Comparison of ENCODE assay signal across 11 mouse cellular contexts in the genomic region with DNA sequence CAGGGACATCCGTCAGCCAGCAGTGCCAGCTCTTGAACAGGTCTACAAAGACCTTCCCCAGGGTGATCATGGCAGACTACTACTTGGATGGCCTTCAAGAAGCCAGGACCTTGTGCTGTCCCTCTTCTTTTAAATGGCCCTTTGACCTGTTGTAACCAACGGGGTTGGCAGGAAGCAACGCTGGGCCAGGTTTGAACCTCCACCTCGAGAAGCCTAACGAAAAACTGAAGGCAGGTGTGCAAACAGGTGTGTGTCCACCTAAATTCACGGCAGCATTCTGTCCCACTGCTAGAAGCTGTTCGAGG. TPM values are rescaled to one million over a fixed set of nuclear protein-coding genes. Genes with fewer than 3 reads are reported as not detected.
A peak's percentile ranks its signal among the peaks of the same experiment; 100 is the strongest.
DNase-seq lines count a peak whose midpoint lies in the region; ATAC-seq and TF ChIP-seq lines count a peak whose summit lies in the region.
"Had no signal": no experiment of that assay in that cellular context is flagged by ENCODE, and none has a peak within 500 bp of the region (broad histone marks: within the 10 kb centered on the region; RNA-seq: fewer than 3 reads in every experiment).

No protein-coding gene starts in this region.

- DNase-seq in heart, adult 2 months = no peak
- no peak for DNase-seq in heart, adult 8-10 months (ENCODE audit: low spot score)
- DNase-seq in kidney, adult 2 months = no peak
- no peak for DNase-seq in midbrain, postnatal 0 days (ENCODE audit: low spot score)
- no peak for DNase-seq in right cerebral cortex, postnatal 25 days
- DNase-seq: B cell, adult 2 months had no signal

- WGBS in heart, adult 2 months = 20% methylated on average over 7 of the region's 7 CpGs
- WGBS in kidney, adult 2 months = 57% methylated on average over 7 of the region's 7 CpGs
- 75% methylated on average over 7 of the region's 7 CpGs for WGBS in kidney, embryonic 16.5 days
- WGBS in midbrain, embryonic 15.5 days = 82% methylated on average over 7 of the region's 7 CpGs
- WGBS in midbrain, postnatal 0 days = 77% methylated on average over 7 of the region's 7 CpGs
- WGBS in stomach, embryonic 16.5 days = 69% methylated on average over 7 of the region's 7 CpGs

- H3K4me1 ChIP-seq in heart, adult 2 months (ENCODE audit: control insufficient read depth, insufficient read depth, low read length) = peaks cover 58% of the 10 kb centered on the region
- peaks cover 27% of the 10 kb centered on the region for H3K4me1 ChIP-seq in kidney, adult 2 months (ENCODE audit: control insufficient read depth, insufficient read depth, low read length)
- peaks cover 17% of the 10 kb centered on the region for H3K4me1 ChIP-seq in kidney, embryonic 16.5 days (ENCODE audit: insufficient read depth, low read length)
- peaks cover 17% of the 10 kb centered on the region for H3K4me1 ChIP-seq in midbrain, embryonic 15.5 days
- no peaks in the 10 kb centered on the region for H3K4me1 ChIP-seq in midbrain, postnatal 0 days (ENCODE audit: insufficient read depth, low read length)
- H3K4me1 ChIP-seq in stomach, embryonic 16.5 days (ENCODE audit: control insufficient read depth, insufficient read depth, low read length) = peaks cover 25% of the 10 kb centered on the region

- peak overlapping the region; percentile 19; the same call in 1 of the 2 replicates for H3K4me3 ChIP-seq in heart, adult 2 months
- H3K4me3 ChIP-seq in kidney, adult 2 months (ENCODE audit: insufficient read depth, low read depth, low read length) = no peak overlapping the region
- no peak overlapping the region for H3K4me3 ChIP-seq in kidney, embryonic 16.5 days (ENCODE audit: low read length)
- H3K4me3 ChIP-seq in midbrain, embryonic 15.5 days = no peak overlapping the region
- H3K4me3 ChIP-seq in midbrain, postnatal 0 days (ENCODE audit: low read depth, low read length) = no peak overlapping the region
- H3K4me3 ChIP-seq in stomach, embryonic 16.5 days (replicated peaks; ENCODE audit: low read length) = no peak overlapping the region
- H3K4me3 ChIP-seq: erythroblast, embryonic 14.5 days; midbrain, embryonic 10.5 days had no signal

- H3K36me3 ChIP-seq in heart, adult 2 months (ENCODE audit: control insufficient read depth, insufficient read depth, low read length) = peaks cover 7% of the 10 kb centered on the region
- H3K36me3 ChIP-seq in kidney, adult 2 months (ENCODE audit: control insufficient read depth, insufficient read depth, low read length) = no peaks in the 10 kb centered on the region
- H3K36me3 ChIP-seq in kidney, embryonic 16.5 days (ENCODE audit: insufficient read depth, low read length) = no peaks in the 10 kb centered on the region
- no peaks in the 10 kb centered on the region for H3K36me3 ChIP-seq in midbrain, embryonic 15.5 days (replicated peaks)
- H3K36me3 ChIP-seq in midbrain, postnatal 0 days (ENCODE audit: insufficient read depth, low read length) = no peaks in the 10 kb centered on the region
- H3K36me3 ChIP-seq in stomach, embryonic 16.5 days (ENCODE audit: control insufficient read depth, insufficient read depth, low read length) = no peaks in the 10 kb centered on the region
- H3K36me3 ChIP-seq: midbrain, embryonic 10.5 days had no signal

- peaks cover 2% of the 10 kb centered on the region for H3K79me2 ChIP-seq in heart, adult 2 months (replicated peaks; ENCODE audit: control insufficient read depth, insufficient read depth, low read length)

- no peak for TF ChIP-seq CTCF in heart, adult 2 months (IDR thresholded peaks at IDR 0.05)
- no peak for TF ChIP-seq CTCF in kidney, adult 2 months (conservative IDR thresholded peaks at IDR 0.05; ENCODE audit: insufficient read depth, insufficient read length, low read depth, low read length)
- no peak for TF ChIP-seq CTCF in midbrain, postnatal 0 days (IDR thresholded peaks at IDR 0.05)

- H3K27me3 ChIP-seq in heart, adult 2 months (ENCODE audit: control insufficient read depth, insufficient read depth, low read length) = no peaks in the 10 kb centered on the region
- no peaks in the 10 kb centered on the region for H3K27me3 ChIP-seq in kidney, adult 2 months (replicated peaks; ENCODE audit: control insufficient read depth, insufficient read depth, low read length)
- no peaks in the 10 kb centered on the region for H3K27me3 ChIP-seq in kidney, embryonic 16.5 days (ENCODE audit: insufficient read depth, low read length)
- H3K27me3 ChIP-seq in midbrain, embryonic 15.5 days (replicated peaks) = no peaks in the 10 kb centered on the region
- no peaks in the 10 kb centered on the region for H3K27me3 ChIP-seq in midbrain, postnatal 0 days (ENCODE audit: insufficient read depth, low read length)
- no peaks in the 10 kb centered on the region for H3K27me3 ChIP-seq in stomach, embryonic 16.5 days (ENCODE audit: control insufficient read depth, insufficient read depth, low read length)

- ATAC-seq in kidney, embryonic 16.5 days (ENCODE audit: low FRiP score, low TSS enrichment) = no peak
- no peak for ATAC-seq in midbrain, embryonic 15.5 days (replicated peaks)
- ATAC-seq in midbrain, postnatal 0 days (ENCODE audit: low FRiP score) = no peak
- ATAC-seq in stomach, embryonic 16.5 days (ENCODE audit: insufficient read depth, low FRiP score) = no peak; the same call in 1 of the 2 replicates

- intact Hi-C loops in heart, adult 2 months (cut with DNase I) = loop anchor here (2.0 kb wide), 1 partner anchor 19 kb away; no protein-coding TSS in a partner anchor

- peak overlapping the region; percentile 39 for H3K9ac ChIP-seq in heart, adult 2 months (ENCODE audit: low read depth, low read length)
- H3K9ac ChIP-seq in kidney, embryonic 16.5 days (replicated peaks; ENCODE audit: low read length) = no peak overlapping the region
- no peak overlapping the region for H3K9ac ChIP-seq in midbrain, embryonic 15.5 days
- H3K9ac ChIP-seq in midbrain, postnatal 0 days (replicated peaks; ENCODE audit: low read length, poor library complexity, severe bottlenecking) = no peak overlapping the region
- H3K9ac ChIP-seq in stomach, embryonic 16.5 days (ENCODE audit: low read length) = no peak overlapping the region

- no peak overlapping the region for H3K4me2 ChIP-seq in kidney, embryonic 16.5 days (replicated peaks; ENCODE audit: low read depth, low read length)
- H3K4me2 ChIP-seq in midbrain, embryonic 15.5 days = no peak overlapping the region
- H3K4me2 ChIP-seq in midbrain, postnatal 0 days (ENCODE audit: low read depth, low read length, poor library complexity, severe bottlenecking) = no peak overlapping the region
- H3K4me2 ChIP-seq in stomach, embryonic 16.5 days (ENCODE audit: low read depth, low read length) = no peak overlapping the region

- no peaks in the 10 kb centered on the region for H3K9me3 ChIP-seq in kidney, embryonic 16.5 days (ENCODE audit: low read length)
- H3K9me3 ChIP-seq in midbrain, embryonic 15.5 days = no peaks in the 10 kb centered on the region
- no peaks in the 10 kb centered on the region for H3K9me3 ChIP-seq in midbrain, postnatal 0 days (ENCODE audit: low read length)
- no peaks in the 10 kb centered on the region for H3K9me3 ChIP-seq in stomach, embryonic 16.5 days (replicated peaks; ENCODE audit: control insufficient read depth, low read length)
- H3K9me3 ChIP-seq: midbrain, embryonic 10.5 days had no signal

- no peak for TF ChIP-seq POLR2A in heart, adult 2 months (IDR thresholded peaks at IDR 0.05; ENCODE audit: insufficient read depth, low read depth, low read length)
- no peak for TF ChIP-seq POLR2A in kidney, adult 2 months (IDR thresholded peaks at IDR 0.05; ENCODE audit: low read depth, low read length)

- H3K27ac ChIP-seq in heart, adult 2 months = peak overlapping the region; percentile 90
- H3K27ac ChIP-seq in kidney, adult 2 months (ENCODE audit: insufficient read depth, low read depth, low read length) = peak overlapping the region; percentile 13
- no peak overlapping the region for H3K27ac ChIP-seq in kidney, embryonic 16.5 days (ENCODE audit: low read length)
- peak overlapping the region; percentile 18; the same call in 1 of the 2 replicates for H3K27ac ChIP-seq in midbrain, embryonic 15.5 days
- H3K27ac ChIP-seq in midbrain, postnatal 0 days (ENCODE audit: low read depth, low read length) = no peak overlapping the region
- peak overlapping the region; percentile 2; the same call in 1 of the 2 replicates for H3K27ac ChIP-seq in stomach, embryonic 16.5 days (ENCODE audit: low read length)

- no peak for TF ChIP-seq EP300 in heart, adult 2 months (IDR thresholded peaks at IDR 0.05; ENCODE audit: insufficient read depth, low read depth, low read length)

RNA-seq across cellular contexts. Expression of a gene that starts 27.9 kb away (rescaled TPM):
- 10 to 100 TPM; 40.1 TPM for total RNA-seq in heart, adult 2 months (2021)
- polyA plus RNA-seq in heart, adult 2 months (2012; rRNA removed) = 34.9 and 37.7 TPM in 2 replicates
- 10 to 100 TPM; 39.8 to 52.2 (median 44.5) TPM for total RNA-seq in heart, adult 8-10 months (2022)
- polyA plus RNA-seq in kidney, adult 2 months (2012; rRNA removed) = 17.3 and 19.8 TPM in 2 replicates
- polyA plus RNA-seq in kidney, embryonic 16.5 days (2015; fragmentation: Nextera tagmentation; extraction: Ambion mirVana) = 3.9 and 4.1 TPM in 2 replicates
- 11.8 and 13.0 TPM in 2 replicates for polyA plus RNA-seq in midbrain, embryonic 15.5 days (2015; fragmentation: Nextera tagmentation; extraction: Ambion mirVana)
- 48.1 and 66.2 TPM in 2 replicates for total RNA-seq in midbrain, postnatal 0 days (2014; rRNA removed)
- polyA plus RNA-seq in midbrain, postnatal 0 days (2015; fragmentation: Nextera tagmentation; extraction: Ambion mirVana) = 8.6 and 10.1 TPM in 2 replicates
- polyA plus RNA-seq in stomach, embryonic 16.5 days (2015; fragmentation: Nextera tagmentation; extraction: Ambion mirVana) = 2.4 and 2.6 TPM in 2 replicates

Comparison
In these comparisons a context has a peak if more than half of its experiments do, and no peak if none do; other contexts are left out.
1. H3K27ac ChIP-seq: peak in heart, adult 2 months (single experiment), kidney, adult 2 months (single experiment), midbrain, embryonic 15.5 days (single experiment) and stomach, embryonic 16.5 days (single experiment); none in kidney, embryonic 16.5 days (single experiment) and midbrain, postnatal 0 days (single experiment).